Mouse (Mus musculus): ENCODE measurements at regions not wholly inside any gene's neighbourhood (a gene's known extent, or its start where the extent isn't known, plus 50 kb on each side); places are given as distances from the start of the nearest gene placed in this dataset.
A peak's percentile ranks its signal among the peaks of the same experiment; 100 is the strongest.

- no peak overlapping the region for H3K27ac ChIP-seq (ENCODE audit: insufficient read depth, low read depth, low read length)
- DNase-seq = no peak
- TF ChIP-seq CTCF (conservative IDR thresholded peaks at IDR 0.05; ENCODE audit: insufficient read depth, insufficient read length, low read depth, low read length) (no peak), POLR2A (IDR thresholded peaks at IDR 0.05; ENCODE audit: low read depth, low read length) (no peak)
These were observed 116.1 kb downstream of the Rdh14 start for GRCm38 (mm10) chr12:10506721-10507120.

GRCm38 (mm10) chr12:10513526-10513925, 123.0 kb downstream of the Rdh14 start:
- WGBS = 30% methylated on average over 5 of the region's 5 CpGs
- no peak overlapping the region for H3K27ac ChIP-seq (ENCODE audit: insufficient read depth, low read depth, low read length)

More at GRCm38 (mm10) chr12:10506721-10507120, 116.1 kb downstream of the Rdh14 start:
- no peaks in the 10 kb centered on the region for H3K4me1 ChIP-seq (ENCODE audit: control insufficient read depth, insufficient read depth, low read length)
- no peak overlapping the region for H3K4me3 ChIP-seq (ENCODE audit: insufficient read depth, low read depth, low read length)
- H3K36me3 ChIP-seq (ENCODE audit: control insufficient read depth, insufficient read depth, low read length) = no peaks in the 10 kb centered on the region
- no peaks in the 10 kb centered on the region for H3K27me3 ChIP-seq (replicated peaks; ENCODE audit: control insufficient read depth, insufficient read depth, low read length)

GRCm38 (mm10) chr12:10514278-10514677, 123.7 kb downstream of the Rdh14 start:
- DNase-seq = peak; percentile 22
- no peak for TF ChIP-seq POLR2A (IDR thresholded peaks at IDR 0.05; ENCODE audit: low read depth, low read length)
- no peak for TF ChIP-seq CTCF (conservative IDR thresholded peaks at IDR 0.05; ENCODE audit: insufficient read depth, insufficient read length, low read depth, low read length)
- WGBS = 48% methylated on average over 8 of the region's 8 CpGs

More at GRCm38 (mm10) chr12:10513526-10513925, 123.0 kb downstream of the Rdh14 start:
- no peaks in the 10 kb centered on the region for H3K36me3 ChIP-seq (ENCODE audit: control insufficient read depth, insufficient read depth, low read length)
- no peak overlapping the region for H3K4me3 ChIP-seq (ENCODE audit: insufficient read depth, low read depth, low read length)
- no peaks in the 10 kb centered on the region for H3K27me3 ChIP-seq (replicated peaks; ENCODE audit: control insufficient read depth, insufficient read depth, low read length)
- no peak for TF ChIP-seq POLR2A (IDR thresholded peaks at IDR 0.05; ENCODE audit: low read depth, low read length)
- no peak for TF ChIP-seq CTCF (conservative IDR thresholded peaks at IDR 0.05; ENCODE audit: insufficient read depth, insufficient read length, low read depth, low read length)
- no peaks in the 10 kb centered on the region for H3K4me1 ChIP-seq (ENCODE audit: control insufficient read depth, insufficient read depth, low read length)
- DNase-seq = no peak

GRCm38 (mm10) chr12:10524509-10525286, 134.1 kb downstream of the Rdh14 start:
- Histone ChIP-seq H3K4me3 (ENCODE audit: insufficient read depth, low read depth, low read length) (no peak overlapping the region), H3K4me1 (ENCODE audit: control insufficient read depth, insufficient read depth, low read length) (no peaks in the 10 kb centered on the region), H3K27ac (ENCODE audit: insufficient read depth, low read depth, low read length) (no peak overlapping the region), H3K36me3 (ENCODE audit: control insufficient read depth, insufficient read depth, low read length) (no peaks in the 10 kb centered on the region), H3K27me3 (replicated peaks; ENCODE audit: control insufficient read depth, insufficient read depth, low read length) (no peaks in the 10 kb centered on the region)
- WGBS = 26% methylated on average over 7 of the region's 7 CpGs
- DNase-seq = no peak
- no peak for TF ChIP-seq POLR2A (IDR thresholded peaks at IDR 0.05; ENCODE audit: low read depth, low read length)
- TF ChIP-seq CTCF (conservative IDR thresholded peaks at IDR 0.05; ENCODE audit: insufficient read depth, insufficient read length, low read depth, low read length) = no peak

More at GRCm38 (mm10) chr12:10514278-10514677, 123.7 kb downstream of the Rdh14 start:
- Histone ChIP-seq H3K4me1 (ENCODE audit: control insufficient read depth, insufficient read depth, low read length) (no peaks in the 10 kb centered on the region), H3K36me3 (ENCODE audit: control insufficient read depth, insufficient read depth, low read length) (no peaks in the 10 kb centered on the region), H3K27me3 (replicated peaks; ENCODE audit: control insufficient read depth, insufficient read depth, low read length) (no peaks in the 10 kb centered on the region), H3K4me3 (ENCODE audit: insufficient read depth, low read depth, low read length) (no peak overlapping the region), H3K27ac (ENCODE audit: insufficient read depth, low read depth, low read length) (no peak overlapping the region)

GRCm38 (mm10) chr12:10525934-10526333, 135.4 kb downstream of the Rdh14 start:
- H3K4me1 ChIP-seq (ENCODE audit: control insufficient read depth, insufficient read depth, low read length) = no peaks in the 10 kb centered on the region
- WGBS = 87% methylated on average over 4 of the region's 4 CpGs
- no peaks in the 10 kb centered on the region for H3K36me3 ChIP-seq (ENCODE audit: control insufficient read depth, insufficient read depth, low read length)
- no peak overlapping the region for H3K27ac ChIP-seq (ENCODE audit: insufficient read depth, low read depth, low read length)
- no peak overlapping the region for H3K4me3 ChIP-seq (ENCODE audit: insufficient read depth, low read depth, low read length)
- DNase-seq = no peak
- no peaks in the 10 kb centered on the region for H3K27me3 ChIP-seq (replicated peaks; ENCODE audit: control insufficient read depth, insufficient read depth, low read length)
- TF ChIP-seq CTCF (conservative IDR thresholded peaks at IDR 0.05; ENCODE audit: insufficient read depth, insufficient read length, low read depth, low read length) = no peak
- no peak for TF ChIP-seq POLR2A (IDR thresholded peaks at IDR 0.05; ENCODE audit: low read depth, low read length)

- 73% methylated on average over 2 of the region's 2 CpGs for WGBS
- H3K36me3 ChIP-seq (ENCODE audit: control insufficient read depth, insufficient read depth, low read length) = no peaks in the 10 kb centered on the region
- no peaks in the 10 kb centered on the region for H3K27me3 ChIP-seq (replicated peaks; ENCODE audit: control insufficient read depth, insufficient read depth, low read length)
- H3K4me1 ChIP-seq (ENCODE audit: control insufficient read depth, insufficient read depth, low read length) = no peaks in the 10 kb centered on the region
- TF ChIP-seq CTCF (conservative IDR thresholded peaks at IDR 0.05; ENCODE audit: insufficient read depth, insufficient read length, low read depth, low read length) = no peak
- no peak for TF ChIP-seq POLR2A (IDR thresholded peaks at IDR 0.05; ENCODE audit: low read depth, low read length)
- DNase-seq = no peak
- no peak overlapping the region for H3K27ac ChIP-seq (ENCODE audit: insufficient read depth, low read depth, low read length)
- no peak overlapping the region for H3K4me3 ChIP-seq (ENCODE audit: insufficient read depth, low read depth, low read length)
These were observed 138.5 kb downstream of the Rdh14 start for GRCm38 (mm10) chr12:10529077-10529476.

- H3K27ac ChIP-seq (ENCODE audit: insufficient read depth, low read depth, low read length) = no peak overlapping the region
- H3K4me3 ChIP-seq (ENCODE audit: insufficient read depth, low read depth, low read length) = no peak overlapping the region
- DNase-seq = no peak
- H3K27me3 ChIP-seq (replicated peaks; ENCODE audit: control insufficient read depth, insufficient read depth, low read length) = no peaks in the 10 kb centered on the region
- no peaks in the 10 kb centered on the region for H3K36me3 ChIP-seq (ENCODE audit: control insufficient read depth, insufficient read depth, low read length)
- no peaks in the 10 kb centered on the region for H3K4me1 ChIP-seq (ENCODE audit: control insufficient read depth, insufficient read depth, low read length)
- WGBS = 79% methylated on average over 3 of the region's 3 CpGs
- TF ChIP-seq CTCF (conservative IDR thresholded peaks at IDR 0.05; ENCODE audit: insufficient read depth, insufficient read length, low read depth, low read length) = no peak
- no peak for TF ChIP-seq POLR2A (IDR thresholded peaks at IDR 0.05; ENCODE audit: low read depth, low read length)
These were observed 140.4 kb downstream of the Rdh14 start for GRCm38 (mm10) chr12:10530996-10531395.
